Mouse (Mus musculus): ENCODE data around the gene Gm5142. TPM values are rescaled to one million over a fixed set of nuclear protein-coding genes. Genes with fewer than 3 reads are reported as not detected.

Gene Gm5142
- not detected in 2 replicates for polyA plus RNA-seq (2016; fragmentation: Nextera tagmentation; extraction: Ambion mirVana)

DNA sequence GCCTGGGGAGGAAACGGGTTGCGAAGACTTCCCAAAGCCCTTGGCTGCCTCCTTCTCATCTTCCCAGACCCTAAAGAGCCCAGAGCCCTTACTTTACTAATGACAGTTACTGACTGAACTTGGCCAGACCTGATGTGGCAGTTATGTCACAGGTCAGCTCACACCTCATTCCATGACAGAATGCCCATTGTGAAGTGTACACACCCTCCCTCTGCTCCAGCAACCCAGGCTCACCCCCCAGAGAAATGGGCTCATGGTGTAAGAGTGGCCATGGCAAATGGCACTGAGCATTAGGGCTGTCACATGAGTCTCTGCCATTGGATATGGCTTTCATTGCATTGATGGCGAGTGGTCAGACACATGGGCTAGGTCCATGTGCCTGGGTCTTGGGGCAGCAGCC lies at the start of gene Gm5142:
TSS of gene Gm5142 (minus strand) at position 101 of the 400 bp plus-strand sequence.
- 69% methylated on average over 3 of the region's 3 CpGs for WGBS
- Histone ChIP-seq H3K9me3 (replicated peaks) (no peaks in the 10 kb centered on the region), H3K27ac (ENCODE audit: poor library complexity, severe bottlenecking) (no peak within 1 kb of the TSS), H3K36me3 (no peaks in the 10 kb centered on the region), H3K9ac (no peak within 1 kb of the TSS), H3K4me3 (no peak within 1 kb of the TSS), H3K4me1 (replicated peaks) (no peaks in the 10 kb centered on the region), H3K4me2 (no peak within 1 kb of the TSS), H3K27me3 (replicated peaks) (0 out of 2 replicates have a peak, but pooled peaks cover 3% of the 10 kb centered on the region)
- ATAC-seq (ENCODE audit: insufficient number of reproducible peaks, low FRiP score), result no peak

DNA sequence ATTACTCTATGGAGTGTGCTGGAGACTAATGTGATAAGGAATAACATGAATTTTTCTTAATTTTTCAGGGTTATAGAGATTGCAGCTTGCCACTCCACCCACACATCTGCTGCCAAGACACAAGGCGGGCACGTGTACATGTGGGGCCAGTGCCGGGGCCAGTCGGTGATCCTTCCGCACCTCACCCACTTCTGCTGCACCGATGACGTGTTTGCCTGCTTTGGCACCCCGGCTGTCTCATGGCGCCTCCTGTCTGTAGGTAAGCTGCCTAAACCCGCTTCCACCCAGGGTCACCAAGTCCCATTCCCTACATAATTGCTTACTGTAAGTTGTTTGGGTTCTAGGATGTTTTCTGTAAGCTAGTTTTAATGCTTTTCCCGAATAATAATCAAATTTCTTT lies 47.7 kb upstream of the Gm5142 start:
- Histone ChIP-seq H3K4me1 (replicated peaks) (peaks cover 7% of the 10 kb centered on the region), H3K27ac (ENCODE audit: poor library complexity, severe bottlenecking) (no peak overlapping the region), H3K4me2 (no peak overlapping the region), H3K27me3 (replicated peaks) (peaks cover 30% of the 10 kb centered on the region), H3K4me3 (no peak overlapping the region), H3K36me3 (peaks cover 65% of the 10 kb centered on the region), H3K9ac (no peak overlapping the region), H3K9me3 (replicated peaks) (no peaks in the 10 kb centered on the region)
- no peak for ATAC-seq (ENCODE audit: insufficient number of reproducible peaks, low FRiP score)
- 93% methylated on average over 11 of the region's 11 CpGs for WGBS

DNA sequence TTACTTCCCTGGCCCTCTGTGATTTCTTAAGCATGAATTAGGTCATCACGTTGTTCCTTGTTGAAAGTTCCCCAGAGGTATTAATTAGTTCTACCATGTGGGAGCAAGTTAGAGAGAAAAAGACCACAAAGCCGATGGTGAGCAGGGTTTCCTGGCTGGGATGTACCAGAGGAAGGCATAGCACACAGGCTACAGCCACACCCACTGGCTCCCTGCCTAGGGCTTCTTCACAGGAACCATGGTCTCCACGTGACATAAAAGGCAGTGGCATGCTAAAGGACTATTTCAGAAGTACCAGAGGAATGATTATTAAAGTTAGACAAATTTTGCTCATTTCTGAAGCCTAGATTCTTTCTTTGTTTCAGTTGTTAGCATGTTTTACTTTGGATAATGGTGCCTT lies 40.7 kb upstream of the Gm5142 start:
- no peak for ATAC-seq (ENCODE audit: insufficient number of reproducible peaks, low FRiP score)
- WGBS, result 69% methylated on average over 3 of the region's 3 CpGs

DNA sequence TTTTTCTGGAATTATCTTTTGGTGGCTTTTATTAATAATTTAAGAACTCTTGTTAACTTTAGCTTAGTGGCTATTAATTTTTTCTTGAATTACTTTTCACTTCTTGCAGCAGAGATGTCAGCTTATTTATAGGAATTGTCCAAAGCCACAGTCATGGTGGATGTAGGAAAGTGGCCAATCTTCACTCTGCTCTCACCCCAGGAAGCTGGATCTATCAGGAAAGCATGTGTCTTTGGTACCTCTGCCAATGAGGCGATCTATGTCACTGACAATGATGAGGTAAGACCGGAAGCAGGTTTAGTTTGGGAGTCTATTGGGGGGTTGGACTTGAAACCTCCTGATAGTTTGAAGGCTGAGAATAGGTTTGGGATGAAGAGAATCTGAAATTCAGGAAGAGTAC lies 31.3 kb upstream of the Gm5142 start:
- no peaks in the 10 kb centered on the region for H3K9me3 ChIP-seq (replicated peaks)
- peaks cover 27% of the 10 kb centered on the region for H3K36me3 ChIP-seq
- H3K27ac ChIP-seq (ENCODE audit: poor library complexity, severe bottlenecking), result no peak overlapping the region
- H3K4me1 ChIP-seq (replicated peaks), result peaks cover 15% of the 10 kb centered on the region
- no peak overlapping the region for H3K4me2 ChIP-seq
- H3K9ac ChIP-seq, result no peak overlapping the region
- WGBS, result 85% methylated on average over 2 of the region's 2 CpGs
- H3K27me3 ChIP-seq (replicated peaks), result no peaks in the 10 kb centered on the region
- no peak overlapping the region for H3K4me3 ChIP-seq
- ATAC-seq (ENCODE audit: insufficient number of reproducible peaks, low FRiP score), result no peak

More for the DNA sequence above, 40.7 kb upstream of the Gm5142 start:
- Histone ChIP-seq H3K9ac (no peak overlapping the region), H3K4me2 (no peak overlapping the region), H3K27me3 (replicated peaks) (peaks cover 16% of the 10 kb centered on the region), H3K4me1 (replicated peaks) (no peaks in the 10 kb centered on the region), H3K27ac (ENCODE audit: poor library complexity, severe bottlenecking) (no peak overlapping the region), H3K9me3 (replicated peaks) (no peaks in the 10 kb centered on the region), H3K36me3 (peaks cover 60% of the 10 kb centered on the region), H3K4me3 (no peak overlapping the region)

DNA sequence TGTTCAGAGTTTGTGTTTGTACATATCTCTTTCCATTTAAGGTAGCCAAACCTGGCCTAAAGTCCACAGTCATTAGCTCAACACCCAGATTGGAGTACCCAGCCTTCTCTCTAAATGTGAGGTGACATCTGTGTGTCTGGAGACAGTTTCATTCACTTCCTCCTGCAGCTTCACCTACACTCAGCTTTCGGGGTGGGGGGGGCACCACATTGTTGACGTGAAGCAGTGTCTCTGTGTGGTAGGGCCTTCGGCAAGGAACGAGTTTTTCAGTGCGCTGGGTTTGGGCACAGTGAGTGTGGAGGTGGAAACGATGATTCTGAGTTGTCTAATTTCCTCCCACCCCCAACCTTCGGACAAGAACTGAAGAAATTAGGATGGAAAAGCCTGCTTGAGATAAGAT lies 30.5 kb upstream of the Gm5142 start:
- Histone ChIP-seq H3K27me3 (replicated peaks) (no peaks in the 10 kb centered on the region), H3K36me3 (peaks cover 20% of the 10 kb centered on the region), H3K4me3 (no peak overlapping the region), H3K27ac (ENCODE audit: poor library complexity, severe bottlenecking) (no peak overlapping the region), H3K9me3 (replicated peaks) (no peaks in the 10 kb centered on the region), H3K9ac (no peak overlapping the region), H3K4me1 (replicated peaks) (peaks cover 20% of the 10 kb centered on the region), H3K4me2 (no peak overlapping the region)
- 83% methylated on average over 7 of the region's 7 CpGs for WGBS
- no peak for ATAC-seq (ENCODE audit: insufficient number of reproducible peaks, low FRiP score)

DNA sequence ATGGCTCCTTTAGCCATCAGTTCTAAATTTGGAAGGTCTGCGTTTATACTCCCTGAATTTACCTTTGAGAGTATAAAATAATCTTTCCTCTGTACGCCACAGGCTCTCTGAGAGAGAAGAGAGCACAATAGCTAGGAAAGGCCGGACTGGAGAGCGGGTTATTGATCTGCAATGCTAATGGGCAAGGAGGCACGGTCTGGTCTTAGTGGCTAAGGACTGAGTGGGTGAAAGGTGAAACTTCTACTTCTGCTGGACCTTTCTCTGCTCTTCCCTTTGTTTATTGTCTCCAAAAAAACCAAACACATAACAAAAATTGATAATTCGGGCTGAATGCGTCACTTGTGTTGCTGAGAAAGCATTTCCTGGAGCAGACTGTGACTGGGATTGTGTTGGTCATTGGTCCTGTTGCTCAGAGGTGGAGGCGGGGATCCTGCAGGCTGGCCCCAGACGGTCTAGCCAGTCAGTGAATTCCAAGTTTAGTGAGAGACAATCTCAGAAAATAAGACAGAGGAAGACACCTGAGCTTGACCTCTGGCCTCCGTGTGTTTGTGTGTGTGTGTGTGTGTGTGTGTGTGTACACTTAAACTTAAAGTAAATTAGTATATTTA lies 27.5 kb upstream of the Gm5142 start:
- H3K9me3 ChIP-seq (replicated peaks), result no peaks in the 10 kb centered on the region
- no peak overlapping the region for H3K4me3 ChIP-seq
- no peak overlapping the region for H3K4me2 ChIP-seq
- no peaks in the 10 kb centered on the region for H3K27me3 ChIP-seq (replicated peaks)
- H3K27ac ChIP-seq (ENCODE audit: poor library complexity, severe bottlenecking), result no peak overlapping the region
- H3K4me1 ChIP-seq (replicated peaks), result peaks cover 27% of the 10 kb centered on the region
- no peak for ATAC-seq (ENCODE audit: insufficient number of reproducible peaks, low FRiP score)
- no peak overlapping the region for H3K9ac ChIP-seq
- WGBS, result 68% methylated on average over 10 of the region's 10 CpGs
- peaks cover 10% of the 10 kb centered on the region; the same call in 1 of the 2 replicates for H3K36me3 ChIP-seq

DNA sequence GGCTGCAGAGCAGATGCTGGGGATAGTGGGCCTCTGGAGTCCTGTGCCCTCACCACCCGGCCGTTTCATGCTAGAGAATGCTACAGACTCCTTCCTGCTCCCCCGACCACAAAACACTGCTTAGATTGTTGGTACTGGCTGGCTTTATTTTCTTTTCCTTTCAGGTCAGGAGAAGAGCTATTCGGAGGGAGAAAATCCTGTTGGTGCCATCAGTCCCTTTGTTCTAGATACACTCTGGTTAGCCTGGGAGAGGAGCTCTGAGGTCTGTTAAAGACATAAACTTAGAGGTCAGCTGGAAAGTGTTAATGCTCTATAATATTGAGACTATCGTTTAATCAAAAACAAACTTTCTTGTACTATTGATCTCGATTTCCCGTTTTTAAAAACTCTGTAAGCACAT lies 26.9 kb upstream of the Gm5142 start:
- H3K27ac ChIP-seq (ENCODE audit: poor library complexity, severe bottlenecking), result no peak overlapping the region
- no peak for ATAC-seq (ENCODE audit: insufficient number of reproducible peaks, low FRiP score)
- no peak overlapping the region for H3K4me3 ChIP-seq
- H3K27me3 ChIP-seq (replicated peaks), result no peaks in the 10 kb centered on the region
- no peak overlapping the region for H3K9ac ChIP-seq
- H3K36me3 ChIP-seq, result peaks cover 5% of the 10 kb centered on the region; the same call in 1 of the 2 replicates
- 41% methylated on average over 7 of the region's 7 CpGs for WGBS
- no peaks in the 10 kb centered on the region for H3K9me3 ChIP-seq (replicated peaks)
- peaks cover 27% of the 10 kb centered on the region for H3K4me1 ChIP-seq (replicated peaks)
- H3K4me2 ChIP-seq, result no peak overlapping the region

DNA sequence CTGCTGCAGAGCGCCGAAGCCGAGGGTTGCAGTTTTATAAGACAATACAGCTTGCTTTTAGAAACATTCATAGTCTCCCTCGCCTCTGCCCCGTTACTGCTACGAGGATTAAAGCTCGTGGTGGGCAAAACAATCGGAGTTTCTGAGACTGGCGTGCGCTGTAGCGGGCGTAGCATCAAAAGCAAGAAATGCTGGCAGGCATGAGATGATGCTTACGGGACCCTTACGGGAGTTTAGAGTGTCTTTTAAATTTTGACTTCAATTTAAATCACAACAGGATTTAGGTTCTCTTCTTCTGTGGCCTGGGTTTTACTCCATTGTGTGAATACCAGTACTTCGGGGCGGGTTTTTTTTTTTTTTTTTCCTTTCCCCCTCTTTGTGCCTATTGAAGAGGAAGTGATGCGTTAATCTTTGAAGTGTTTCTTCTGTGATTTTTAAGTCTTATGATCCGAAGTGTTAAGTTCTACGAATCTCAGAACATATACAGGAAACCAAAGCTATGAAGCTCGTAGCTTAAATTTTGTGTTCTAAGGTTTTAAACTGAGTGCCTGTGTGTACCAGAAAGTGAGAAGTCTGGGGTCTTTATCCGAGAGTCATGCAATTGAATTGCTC lies 23.2 kb upstream of the Gm5142 start:
- Histone ChIP-seq H3K36me3 (no peaks in the 10 kb centered on the region), H3K27ac (ENCODE audit: poor library complexity, severe bottlenecking) (peak overlapping the region; percentile 96), H3K9ac (peak overlapping the region; percentile 91), H3K9me3 (replicated peaks) (no peaks in the 10 kb centered on the region), H3K4me1 (replicated peaks) (peaks cover 27% of the 10 kb centered on the region), H3K27me3 (replicated peaks) (no peaks in the 10 kb centered on the region), H3K4me2 (peak overlapping the region; percentile 71), H3K4me3 (peak overlapping the region; percentile 90)
- 2% methylated on average over 21 of the region's 21 CpGs for WGBS
- ATAC-seq (ENCODE audit: insufficient number of reproducible peaks, low FRiP score), result no peak

DNA sequence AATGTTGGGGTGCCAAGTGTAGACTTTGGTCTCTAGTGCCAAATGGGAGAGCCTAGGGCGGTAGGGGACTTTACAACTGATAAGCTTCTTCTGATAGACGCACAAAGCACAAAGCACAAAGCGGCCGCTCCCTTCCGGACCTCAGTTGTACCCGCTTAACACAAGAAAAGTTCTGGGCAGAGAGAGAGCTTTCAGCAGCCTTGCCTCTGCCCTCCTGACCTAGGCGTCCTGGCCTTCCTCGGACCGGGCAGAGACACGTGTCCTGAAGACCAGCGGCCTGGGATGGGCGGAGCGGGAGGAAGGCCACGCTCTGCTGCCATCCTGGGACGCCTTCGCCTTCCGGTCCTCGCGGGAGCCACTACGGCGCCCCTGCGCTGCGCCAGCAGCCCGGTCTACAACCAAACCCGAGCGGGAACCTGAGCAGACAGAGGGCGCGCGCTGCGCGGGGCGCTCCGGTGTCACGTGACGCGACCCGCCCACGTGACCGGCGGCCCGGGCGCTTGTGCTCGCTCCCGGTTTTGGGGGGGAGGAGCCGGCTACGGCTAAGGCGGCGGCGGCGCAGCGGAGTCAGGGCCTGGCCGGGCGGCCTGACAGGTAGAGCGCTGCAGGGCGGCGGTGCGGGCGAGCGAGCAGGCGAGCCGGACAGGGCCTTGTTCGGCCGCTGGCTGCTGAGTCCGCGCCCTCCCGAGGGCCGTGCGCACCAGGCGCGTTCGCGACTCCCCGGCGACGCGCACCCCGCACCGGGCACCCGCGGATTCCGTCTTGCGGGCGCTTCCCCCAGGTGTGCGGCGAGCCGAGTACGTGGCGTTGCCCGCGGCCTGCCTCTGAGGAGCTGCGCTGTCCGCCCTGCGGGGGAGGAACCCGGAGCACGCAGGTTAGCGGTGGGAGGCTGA lies 22.4 kb upstream of the Gm5142 start, which contains the start of gene Rcbtb1:
TSS of gene Rcbtb1 (plus strand) at position 499 of the 893 bp plus-strand sequence.
- Histone ChIP-seq H3K4me3 (peak within 1 kb of the TSS; percentile 90), H3K36me3 (no peaks in the 10 kb centered on the region), H3K27me3 (replicated peaks) (no peaks in the 10 kb centered on the region), H3K9ac (peak within 1 kb of the TSS; percentile 91), H3K9me3 (replicated peaks) (no peaks in the 10 kb centered on the region), H3K4me1 (replicated peaks) (peaks cover 21% of the 10 kb centered on the region), H3K27ac (ENCODE audit: poor library complexity, severe bottlenecking) (peak within 1 kb of the TSS; percentile 96), H3K4me2 (peak within 1 kb of the TSS; percentile 71)
- under 1% methylated on average over 94 of the region's 96 CpGs for WGBS
- peak; percentile 96 for ATAC-seq (ENCODE audit: insufficient number of reproducible peaks, low FRiP score)

DNA sequence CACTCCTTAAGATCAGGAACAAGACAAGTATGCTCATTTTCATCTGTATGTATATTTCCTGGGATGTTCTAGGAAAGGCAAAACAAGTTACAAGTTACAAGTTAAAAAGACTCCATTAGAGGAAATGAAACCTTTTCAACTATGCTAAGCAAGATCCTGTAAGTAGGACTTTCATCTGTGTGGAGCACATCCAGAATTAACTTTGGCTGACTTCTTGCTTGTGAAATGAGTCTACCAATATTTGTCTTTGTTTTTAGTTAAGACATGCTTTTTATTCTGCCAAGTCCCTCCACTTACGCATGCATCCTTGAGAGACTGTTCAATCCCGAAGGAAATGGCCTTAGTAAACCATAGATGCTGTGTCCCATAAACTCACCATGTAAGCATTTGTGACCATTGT lies 7.6 kb upstream of the Gm5142 start:
- H3K4me3 ChIP-seq, result no peak overlapping the region
- no peaks in the 10 kb centered on the region for H3K27me3 ChIP-seq (replicated peaks)
- H3K36me3 ChIP-seq, result no peaks in the 10 kb centered on the region
- no peak for ATAC-seq (ENCODE audit: insufficient number of reproducible peaks, low FRiP score)
- no peak overlapping the region for H3K27ac ChIP-seq (ENCODE audit: poor library complexity, severe bottlenecking)
- H3K4me2 ChIP-seq, result no peak overlapping the region
- H3K9ac ChIP-seq, result no peak overlapping the region
- 85% methylated on average over 2 of the region's 2 CpGs for WGBS
- no peaks in the 10 kb centered on the region for H3K9me3 ChIP-seq (replicated peaks)
- no peaks in the 10 kb centered on the region for H3K4me1 ChIP-seq (replicated peaks)

DNA sequence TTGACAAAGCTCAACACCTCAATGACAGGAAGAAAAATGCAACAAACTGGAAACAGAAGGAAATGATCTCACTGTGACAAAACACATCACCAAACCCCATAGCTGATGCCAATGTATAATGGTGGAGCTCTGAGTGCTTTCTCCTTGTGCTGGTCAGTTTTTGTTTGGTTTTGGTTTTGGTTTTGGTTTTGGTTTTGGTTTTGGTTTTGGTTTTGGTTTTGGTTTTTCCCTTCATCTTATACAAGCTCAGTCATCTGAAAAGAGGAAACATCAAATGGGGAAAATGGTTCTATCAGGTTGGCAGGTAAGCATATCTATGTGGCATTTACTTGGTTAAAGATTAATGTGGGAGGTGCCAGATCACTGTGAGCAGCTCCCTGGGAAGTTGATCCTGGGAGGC lies 7.0 kb upstream of the Gm5142 start:
- ATAC-seq (ENCODE audit: insufficient number of reproducible peaks, low FRiP score), result no peak
- Histone ChIP-seq H3K36me3 (no peaks in the 10 kb centered on the region), H3K27me3 (replicated peaks) (no peaks in the 10 kb centered on the region), H3K9ac (no peak overlapping the region), H3K27ac (ENCODE audit: poor library complexity, severe bottlenecking) (no peak overlapping the region), H3K4me2 (no peak overlapping the region), H3K4me1 (replicated peaks) (no peaks in the 10 kb centered on the region), H3K4me3 (no peak overlapping the region), H3K9me3 (replicated peaks) (no peaks in the 10 kb centered on the region)
